Mouse (Mus musculus) brain, adult 2 months (tissue): ENCODE data around the gene Atxn1.

Experiments
- DNase-seq: peaks from one replicate; pipeline ENCODE4 v3.0.0; 2011; ENCODE audit warnings: low read depth, low spot score

Atxn1 gene

DNA sequence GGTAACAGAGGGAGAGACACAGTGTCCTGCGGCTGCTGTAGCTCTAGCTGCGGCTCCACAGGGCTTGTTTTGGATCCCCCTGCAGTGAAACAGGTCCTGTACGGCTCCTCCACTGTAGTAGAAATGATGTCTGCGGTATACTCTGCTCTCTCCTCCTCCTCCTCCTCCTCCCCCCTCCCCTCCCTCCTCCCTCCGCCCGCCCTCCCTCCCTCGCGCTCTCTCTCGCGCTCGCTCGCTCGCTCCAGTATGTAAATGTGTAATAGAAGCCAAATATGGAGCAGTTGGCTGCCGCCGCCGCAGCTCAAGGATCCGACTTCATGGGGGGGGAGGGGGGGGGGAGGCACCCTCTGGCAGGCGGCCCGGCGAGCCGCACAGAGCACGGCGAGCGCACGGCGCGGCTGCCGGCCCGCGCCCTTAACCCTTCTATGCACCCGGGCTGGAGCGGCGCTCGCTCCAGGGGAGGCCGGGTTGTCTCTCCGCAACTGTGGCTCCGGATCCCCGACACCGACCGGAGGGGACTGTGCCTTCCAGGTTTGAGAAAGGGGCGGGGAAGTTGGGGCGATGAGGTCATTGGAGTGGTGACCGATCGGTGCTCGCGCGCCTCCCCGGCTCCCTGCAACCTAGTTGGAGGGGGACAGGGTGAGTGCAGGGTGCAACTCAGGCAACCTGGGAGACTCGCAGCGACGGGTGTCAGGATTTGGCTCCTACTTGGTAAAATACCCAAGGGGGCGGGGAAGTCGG, at the start of gene Atxn1:
Gene Atxn1 (minus strand): TSS at position 156 of the 741 bp plus-strand sequence.
- peak; percentile 94 for DNase-seq

DNA sequence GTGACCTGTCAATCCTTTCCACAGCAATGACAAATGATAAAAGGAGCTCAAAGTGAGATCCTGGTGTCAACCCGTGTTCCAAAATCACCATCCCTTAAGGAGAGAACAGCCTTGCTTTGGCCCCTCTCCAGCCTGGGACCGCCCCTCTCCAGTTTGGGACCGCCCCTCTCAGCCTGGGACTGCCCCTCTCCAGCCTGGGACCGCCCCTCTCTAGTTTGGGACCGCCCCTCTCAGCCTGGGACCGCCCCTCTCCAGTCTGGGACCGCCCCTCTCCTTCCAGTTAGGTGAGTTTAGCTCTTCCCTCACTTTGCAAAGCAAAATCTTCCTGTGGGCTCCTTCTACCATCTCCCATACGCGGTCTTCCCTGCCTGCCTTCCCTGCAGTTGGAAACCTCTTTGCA, 46.4 kb upstream of the Atxn1 start:
- no peak for DNase-seq

DNA sequence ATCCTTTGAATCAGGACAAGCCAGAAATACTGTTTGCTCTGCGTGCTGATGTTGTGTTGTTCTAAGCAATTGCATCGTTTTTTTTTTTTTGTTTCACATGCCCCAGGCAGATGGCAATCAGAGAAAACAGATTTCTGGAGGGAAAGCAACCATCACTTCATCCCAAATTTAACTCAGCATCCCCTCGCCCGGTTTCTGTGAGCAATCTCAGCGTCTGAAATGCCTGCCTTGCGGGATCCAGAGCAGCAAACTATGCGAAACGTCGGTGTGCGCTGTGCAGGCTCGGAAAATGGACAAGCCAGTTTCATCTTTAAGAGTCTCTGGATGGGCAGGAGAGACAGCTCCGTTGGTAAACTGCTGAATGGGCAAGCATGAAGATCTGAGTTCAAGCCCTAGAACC, 45.3 kb upstream of the Atxn1 start:
- peak; percentile 24 for DNase-seq

DNA sequence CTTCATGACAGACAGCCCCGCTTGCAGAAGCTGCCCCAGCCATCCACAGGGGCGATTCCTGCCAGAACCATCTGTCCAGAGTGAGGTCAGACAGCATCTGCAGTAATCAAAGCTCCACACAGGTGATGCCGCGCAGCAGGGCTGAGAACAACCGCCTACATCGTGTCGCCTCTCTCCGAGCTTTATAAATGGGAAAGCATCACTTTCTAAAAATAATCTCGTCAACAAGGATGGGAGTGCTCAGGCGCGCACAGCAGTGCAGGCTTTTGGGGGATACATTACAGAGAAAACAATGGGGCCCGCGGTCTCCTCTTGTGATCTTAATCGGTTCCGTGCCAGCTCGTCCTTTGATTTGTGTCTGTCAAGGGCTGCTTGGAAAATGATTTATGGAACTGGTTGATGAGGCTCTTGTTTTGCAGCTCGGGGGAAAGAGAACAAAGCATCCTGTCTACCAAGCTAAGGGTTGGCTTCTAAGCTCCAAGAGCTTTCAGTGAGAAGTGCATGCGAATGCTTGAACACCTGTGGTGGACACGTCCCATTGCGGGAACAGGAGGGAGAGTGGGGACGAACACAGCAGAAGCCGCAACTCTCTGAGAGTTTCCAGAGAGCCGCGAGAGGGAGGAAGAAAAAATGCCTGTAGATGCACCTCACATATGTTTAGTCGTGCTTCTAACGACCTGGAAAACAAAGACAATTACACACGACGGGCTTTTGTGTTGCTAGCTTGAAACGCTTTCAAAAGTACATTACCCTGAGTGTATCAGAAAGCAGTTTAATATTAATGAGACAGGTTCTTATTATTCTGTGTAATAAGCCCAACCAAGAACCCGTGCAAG, 44.2 kb upstream of the Atxn1 start:
- peak; percentile 76 for DNase-seq

DNA sequence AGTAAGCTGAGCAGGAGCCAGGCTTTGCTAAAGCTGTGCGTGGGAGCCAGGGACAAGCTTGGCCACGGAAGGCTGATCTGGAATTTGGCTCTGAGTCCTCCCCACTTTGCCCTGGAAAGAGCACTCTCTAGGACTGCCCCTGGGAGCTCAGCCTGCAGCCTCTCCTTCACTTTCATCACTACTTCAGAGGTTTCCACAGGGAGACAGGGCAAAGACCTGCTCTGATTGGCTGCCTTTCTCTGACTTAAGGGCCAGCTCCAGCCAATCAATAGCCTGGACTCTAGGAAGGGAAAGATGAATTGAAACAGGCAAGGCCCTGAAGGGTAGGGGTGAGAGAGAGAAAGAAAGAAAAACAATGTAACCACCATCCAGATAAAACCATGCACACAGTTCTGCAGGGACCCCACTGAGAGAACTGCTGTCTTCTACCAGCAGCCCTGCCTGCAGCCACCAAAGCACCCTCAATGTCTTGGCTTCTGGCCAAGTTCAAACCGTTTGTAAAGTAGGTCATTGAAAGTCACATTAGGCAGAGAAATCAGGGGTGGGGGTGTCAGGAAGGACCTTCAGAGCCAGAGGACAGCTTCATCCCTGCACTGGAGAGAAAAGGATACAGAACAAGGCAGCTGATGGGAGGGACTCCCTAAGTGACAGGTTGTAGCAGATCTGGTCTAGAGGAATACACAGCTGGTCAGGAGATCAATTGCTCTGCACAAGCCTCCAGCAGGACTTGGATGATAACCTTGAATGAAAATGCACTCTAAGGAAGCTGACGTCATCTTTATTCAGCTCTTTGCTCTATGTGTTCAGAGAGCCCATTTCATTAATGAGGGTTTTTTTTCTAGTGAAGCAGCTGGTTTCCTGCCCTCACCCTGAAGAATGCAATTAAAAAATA, 41.6 kb upstream of the Atxn1 start:
- DNase-seq, result peak; percentile 94

DNA sequence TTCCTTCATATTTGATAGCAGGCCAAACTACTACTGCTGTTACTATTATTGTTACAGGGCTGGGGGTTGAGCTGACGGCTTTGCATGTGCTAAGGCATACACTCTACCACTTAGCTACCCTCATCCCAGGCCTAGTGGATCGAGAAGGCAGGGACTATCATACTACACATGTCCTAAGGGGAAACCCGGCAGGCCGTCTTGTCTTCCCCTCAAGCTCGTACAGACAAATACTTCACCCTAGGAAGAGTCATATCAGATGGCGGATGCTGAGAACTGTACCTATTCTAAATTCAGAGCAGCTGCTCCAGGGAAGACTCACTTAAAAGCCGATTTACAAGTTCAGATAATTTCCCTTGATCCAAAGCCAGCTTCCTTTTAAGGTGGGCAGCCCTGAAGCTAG, 40.8 kb upstream of the Atxn1 start:
- DNase-seq, result peak; percentile 39

DNA sequence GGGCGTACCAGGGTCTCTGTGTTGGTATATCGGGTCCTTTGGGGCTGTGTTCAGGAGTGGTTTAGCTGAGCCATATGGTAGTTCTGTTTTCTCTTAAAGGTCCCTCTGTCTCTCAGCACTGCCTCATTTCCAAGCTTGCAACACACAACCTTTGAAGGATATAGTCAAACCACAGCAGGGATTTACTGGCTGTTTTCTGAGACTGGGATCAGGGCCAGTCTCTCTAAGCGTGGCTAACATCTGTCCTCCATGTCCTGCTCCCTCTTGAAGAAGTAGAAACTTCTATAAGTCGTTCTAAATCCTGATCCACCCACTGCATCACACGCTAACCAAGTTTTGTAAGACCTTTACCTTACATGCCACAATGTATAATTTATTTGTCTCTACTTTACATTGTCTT, 36.5 kb upstream of the Atxn1 start:
- DNase-seq, result peak; percentile 43

DNA sequence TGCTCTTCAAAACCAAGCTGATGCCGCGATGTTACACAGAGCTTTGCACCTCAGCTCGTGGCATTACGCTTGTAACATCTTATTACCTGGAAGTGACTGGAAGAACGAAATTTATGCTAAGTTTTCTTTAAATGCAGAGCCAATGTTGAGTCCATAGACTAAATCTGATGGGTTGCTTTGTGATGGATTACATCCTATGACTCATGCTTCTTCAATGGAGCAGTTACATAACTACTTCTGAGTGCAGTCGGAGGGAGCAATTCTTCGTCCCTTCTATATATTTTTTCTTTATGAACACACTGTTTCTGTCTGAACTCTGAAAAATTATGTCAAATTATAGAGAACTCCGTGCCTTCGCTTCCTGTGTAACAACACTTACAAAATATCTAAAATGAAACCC, 28.1 kb upstream of the Atxn1 start:
- DNase-seq, result peak; percentile 54

DNA sequence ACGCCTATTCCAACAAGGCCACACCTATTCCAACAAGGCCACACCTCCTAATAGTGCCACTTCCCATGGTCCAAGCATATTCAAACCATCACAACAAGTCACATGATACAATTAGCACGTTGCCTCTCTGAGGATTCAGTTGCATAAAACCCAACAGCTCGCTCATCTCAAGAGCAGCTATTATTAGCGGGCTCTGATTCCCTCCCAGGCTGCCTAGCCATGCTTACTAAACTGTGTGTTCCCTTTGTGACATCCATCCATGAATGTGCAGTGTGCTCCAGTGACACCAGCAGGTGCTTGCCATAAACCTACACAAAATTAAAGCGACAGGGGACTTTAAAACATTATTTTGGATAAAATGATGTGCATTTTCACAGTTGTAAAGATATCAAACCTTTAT, 25.7 kb upstream of the Atxn1 start:
- peak; percentile 51 for DNase-seq

DNA sequence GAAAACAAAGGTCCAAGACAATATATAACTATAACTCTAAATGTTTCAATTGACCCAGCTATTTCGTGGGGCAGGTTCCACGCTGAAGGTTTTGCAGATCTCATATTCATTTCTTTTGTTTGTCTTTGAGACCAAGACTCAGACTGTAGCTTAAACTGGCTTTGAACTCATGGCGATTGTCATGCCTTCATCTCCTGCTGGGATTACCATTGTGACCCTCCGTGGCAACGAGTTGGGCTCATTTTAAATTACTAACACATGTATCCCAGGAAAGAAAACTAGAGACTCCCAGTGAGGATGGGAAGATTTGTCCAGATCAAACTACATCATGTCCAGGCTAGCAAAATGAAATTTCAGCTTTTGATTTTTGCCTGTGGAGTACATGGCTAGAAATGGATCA, 14.4 kb upstream of the Atxn1 start:
- DNase-seq, result no peak

DNA sequence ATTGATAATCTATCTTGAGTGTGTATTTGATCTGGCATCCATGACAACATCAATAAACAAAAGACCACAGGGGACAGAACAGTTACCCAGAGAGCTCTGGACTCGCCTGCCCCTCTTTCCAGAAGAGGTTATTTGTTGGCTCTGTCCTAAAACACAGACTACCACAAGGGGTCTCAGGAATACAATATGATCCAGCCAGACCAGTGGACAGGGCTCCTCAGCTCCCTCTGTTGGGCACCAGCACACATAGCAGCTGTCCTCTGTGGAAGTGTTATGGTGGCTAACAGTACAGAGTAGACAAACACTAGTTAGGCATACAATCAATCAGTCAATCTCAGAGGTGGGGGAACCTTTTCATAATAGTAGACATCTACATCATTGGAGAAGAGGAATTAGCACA, 12.1 kb upstream of the Atxn1 start:
- peak; percentile 57 for DNase-seq

DNA sequence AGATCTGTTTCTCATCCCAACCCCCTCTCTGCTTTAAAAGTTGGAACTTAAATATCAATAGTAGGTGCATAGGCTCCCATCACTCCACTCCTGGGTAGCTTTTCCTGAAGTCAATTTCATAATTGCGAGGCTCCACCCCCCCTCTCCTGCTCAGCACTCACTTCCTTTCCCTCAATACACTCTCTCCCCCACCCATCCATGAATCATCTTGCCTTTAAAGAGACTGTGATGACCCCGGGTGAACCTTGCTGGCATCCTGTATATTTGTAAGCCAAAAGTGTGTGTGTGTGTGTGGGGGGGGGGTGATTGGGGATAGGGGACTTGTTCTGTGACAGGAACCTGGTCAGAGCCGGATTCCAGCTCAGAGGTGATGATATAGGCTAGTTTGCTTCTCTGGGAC, 9.8 kb upstream of the Atxn1 start:
- DNase-seq, result no peak

DNA sequence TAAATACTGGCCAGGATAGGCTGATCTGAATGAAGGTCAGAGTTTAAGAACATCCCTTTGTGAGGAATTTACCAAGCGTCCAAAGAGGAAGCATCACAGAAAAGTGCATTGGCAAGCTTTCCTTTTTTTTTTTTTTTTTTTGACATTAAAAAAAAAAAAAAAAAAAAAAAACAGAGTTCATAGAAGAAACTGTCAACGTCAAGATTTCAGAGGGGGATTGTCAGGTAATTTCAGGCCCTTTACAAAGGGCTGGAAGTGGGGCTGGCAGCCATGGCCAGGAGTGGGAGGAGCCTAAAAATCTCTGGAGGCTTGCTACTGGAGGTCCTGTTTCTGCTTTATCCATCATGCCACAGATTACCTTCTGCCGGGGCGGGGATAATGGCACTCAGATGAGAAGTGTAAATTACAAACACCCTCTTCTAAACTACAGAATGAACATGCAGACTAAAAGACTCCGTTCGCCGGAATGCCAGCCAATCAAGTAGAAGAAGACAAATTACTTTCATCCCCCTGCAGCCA, 9.2 kb upstream of the Atxn1 start:
- DNase-seq, result no peak

DNA sequence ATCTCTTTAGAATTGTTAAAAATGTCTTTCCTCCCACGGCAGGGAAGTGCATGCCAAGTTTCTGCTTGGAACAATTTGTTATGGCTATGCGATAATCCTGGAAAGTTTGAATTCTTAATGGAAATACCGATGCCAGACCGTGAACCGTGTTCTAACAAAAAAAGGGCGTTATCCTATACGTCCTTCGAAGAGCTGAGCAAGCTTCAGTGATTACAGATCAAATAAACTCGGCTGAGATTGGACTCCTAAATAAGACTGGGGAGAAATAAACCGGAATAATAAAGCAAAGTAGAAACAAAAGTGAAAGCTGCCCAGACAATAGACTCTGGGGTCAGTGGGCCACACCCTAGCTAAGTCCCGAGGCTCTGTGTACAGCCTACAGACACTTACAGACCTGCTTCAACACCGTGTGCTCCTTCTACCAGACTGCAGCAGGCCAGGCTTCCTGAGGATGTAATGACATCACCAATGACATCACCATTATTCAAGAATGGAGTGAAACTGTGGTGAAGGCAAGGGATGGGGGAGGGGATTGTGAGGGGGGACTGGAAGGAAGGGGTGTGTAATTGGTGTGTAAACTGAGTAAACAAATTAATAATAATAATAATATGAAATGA, 6.2 kb upstream of the Atxn1 start:
- DNase-seq, result no peak

DNA sequence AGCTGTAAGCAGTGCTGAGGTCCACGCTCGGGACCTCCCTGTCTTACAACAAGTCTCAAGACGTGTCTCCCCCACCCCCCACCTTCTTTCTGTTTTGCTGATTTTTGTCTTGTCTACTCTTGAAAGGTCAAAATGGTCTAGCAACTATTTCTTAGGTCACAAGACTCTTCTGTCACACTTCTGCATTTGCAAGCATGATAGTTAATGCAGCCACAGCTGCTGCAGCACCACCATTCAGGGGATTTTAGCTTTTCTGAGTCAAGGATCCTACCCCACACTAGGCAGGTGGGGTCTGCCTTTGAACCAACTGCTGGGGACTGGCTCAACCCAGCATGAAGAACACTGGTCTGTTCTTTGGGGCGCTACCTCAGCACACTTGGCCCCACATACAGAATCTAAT, 3.4 kb upstream of the Atxn1 start:
- DNase-seq, result no peak

DNA sequence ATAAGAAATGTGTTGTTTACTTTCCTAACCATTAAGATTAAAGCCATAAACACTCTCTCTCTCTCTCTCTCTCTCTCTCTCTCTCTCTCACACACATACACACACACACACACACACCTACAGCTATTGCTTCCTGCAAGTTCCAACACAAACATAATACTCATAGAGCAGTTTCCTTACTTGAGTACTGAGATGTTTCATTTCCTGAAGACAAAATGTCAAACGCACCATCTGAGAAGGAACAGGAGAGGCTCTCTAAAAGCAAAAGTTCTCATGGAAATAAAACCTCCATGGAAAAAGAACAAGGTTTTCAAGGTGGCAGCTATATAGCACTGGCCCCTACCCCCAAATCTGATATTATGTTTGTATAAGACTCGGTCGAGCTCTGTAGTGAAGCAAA, 2.6 kb upstream of the Atxn1 start:
- no peak for DNase-seq

DNA sequence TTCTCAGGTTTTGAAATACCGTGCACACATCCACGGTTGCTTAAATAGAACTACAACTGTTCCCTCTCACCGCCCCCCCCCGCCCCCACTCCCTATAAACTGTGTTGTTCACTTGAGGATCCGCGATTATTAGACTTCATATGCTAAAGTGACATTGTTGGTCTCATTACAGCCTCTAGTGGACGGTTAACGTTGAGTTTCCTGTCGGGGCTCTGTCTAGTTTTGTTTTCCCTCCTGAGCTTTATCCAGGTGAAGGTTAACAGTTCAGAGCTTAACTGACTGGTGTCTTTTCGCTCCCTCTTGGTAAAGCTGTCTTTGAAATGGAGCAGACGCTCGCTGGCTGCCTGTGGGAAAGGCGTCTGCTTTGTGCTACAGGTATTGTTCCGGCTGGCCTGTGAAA, 1.8 kb upstream of the Atxn1 start:
- DNase-seq, result peak; percentile 66

DNA sequence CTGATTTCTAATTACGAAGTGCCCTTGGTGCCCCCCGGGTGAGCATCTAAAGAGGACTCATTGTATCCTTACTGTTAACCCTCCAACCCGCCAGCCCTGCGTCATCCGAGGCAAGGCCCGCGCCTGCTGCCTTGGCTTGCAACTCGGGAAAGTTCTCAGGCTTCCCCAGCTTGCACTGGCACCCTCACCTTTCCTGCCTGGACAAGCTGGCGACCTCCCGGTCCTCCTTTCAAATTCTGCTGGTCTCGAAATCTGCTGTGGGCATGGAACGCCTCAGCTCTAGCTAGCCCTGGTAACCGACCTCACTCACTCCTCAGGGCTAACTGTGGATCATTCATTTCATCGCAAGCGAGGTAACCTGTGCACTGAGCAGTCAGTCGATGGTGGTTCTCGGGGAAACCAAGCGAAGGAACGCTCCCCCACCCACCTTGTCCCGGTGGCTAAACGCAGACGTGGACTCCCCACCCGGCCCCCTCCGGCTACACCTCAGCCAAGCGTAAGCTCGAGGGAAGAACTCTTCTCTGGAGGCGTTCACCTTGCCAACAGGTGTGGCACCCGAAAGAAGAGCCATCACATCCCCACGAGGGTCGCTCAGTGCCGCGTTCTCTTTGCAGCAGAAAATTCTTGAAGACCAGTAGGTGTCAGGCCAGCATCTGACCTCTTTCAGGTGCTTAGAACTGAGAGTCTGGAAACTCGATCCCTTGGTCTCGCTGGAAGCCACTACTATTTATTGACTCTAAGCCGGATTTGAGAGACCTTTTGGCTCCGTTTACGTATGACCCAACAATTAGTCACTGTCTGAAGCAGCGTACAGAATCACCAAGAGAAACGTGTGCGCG, 1.0 kb upstream of the Atxn1 start:
- DNase-seq, result peak; percentile 66

DNA sequence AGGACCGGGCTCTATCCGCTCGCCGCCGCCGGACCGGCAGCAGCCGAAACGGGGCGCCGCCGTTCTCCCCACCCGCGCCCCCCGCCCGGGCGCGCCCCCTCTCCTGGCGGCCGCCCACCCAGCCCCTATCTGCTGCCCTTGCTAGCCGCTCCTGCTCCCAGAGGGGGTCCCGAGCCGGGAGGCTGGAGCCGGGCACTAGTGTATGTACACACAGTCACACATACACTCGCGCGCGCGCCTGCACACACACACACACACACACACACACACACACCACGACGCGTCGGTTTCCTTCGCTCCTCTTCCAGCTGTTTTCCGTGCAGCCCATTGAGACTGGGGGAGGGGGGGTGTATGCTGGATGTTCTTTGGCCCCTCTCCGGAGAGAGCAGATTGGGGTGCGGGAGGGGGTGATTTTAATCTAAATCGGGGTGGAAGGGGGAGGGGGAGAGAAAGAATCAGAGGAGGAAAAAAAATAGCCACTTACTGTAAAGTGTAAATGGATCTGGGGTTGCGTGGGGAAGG, 416 bp downstream of the Atxn1 start:
- no peak for DNase-seq
